8 mouse cellular contexts compared by ENCODE assay signal in the genomic region with DNA sequence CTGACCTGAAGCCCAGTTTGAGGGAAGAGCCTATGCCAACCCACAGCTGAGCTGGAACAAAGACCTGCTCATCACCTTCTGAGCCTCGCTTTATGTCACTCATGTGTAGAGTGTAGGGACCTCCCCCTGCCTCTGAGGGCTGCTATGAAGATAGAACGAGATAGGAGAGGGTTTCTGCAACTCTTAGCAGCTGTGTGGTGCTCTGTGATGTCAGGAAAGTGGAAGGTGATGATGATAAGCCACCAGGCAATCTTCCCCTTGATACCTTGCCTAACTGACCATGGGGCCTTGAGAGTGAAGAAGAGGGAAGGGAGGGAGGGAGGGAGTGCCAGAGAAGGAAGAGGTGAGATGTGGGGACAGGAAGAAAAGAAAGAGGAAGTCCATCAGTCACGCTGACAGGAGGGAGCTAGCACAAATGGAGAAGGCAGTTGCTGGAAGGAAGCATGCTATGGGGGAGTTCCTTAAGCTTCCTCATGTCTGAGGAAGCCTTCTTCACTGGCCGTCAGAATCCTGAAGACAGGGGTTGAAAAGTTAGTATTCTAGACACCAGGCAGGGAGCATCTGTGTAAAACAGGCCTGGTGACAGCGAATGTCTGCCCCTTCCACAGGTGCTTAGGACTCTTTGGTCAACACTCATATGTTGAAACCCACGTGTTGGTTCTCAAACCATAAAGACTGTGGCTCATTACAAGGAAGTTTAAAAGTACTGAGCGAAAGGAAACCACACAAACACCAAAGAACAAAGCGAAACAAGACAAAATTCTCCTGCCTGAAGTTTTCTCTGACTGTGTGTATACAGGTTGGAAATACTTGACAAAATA. TPM values are rescaled to one million over a fixed set of nuclear protein-coding genes. Genes with fewer than 3 reads are reported as not detected.
DNase-seq lines count a peak whose midpoint lies in the region; ATAC-seq and TF ChIP-seq lines count a peak whose summit lies in the region.

Nav2 (plus strand) TSS at position 196 of the 821 bp plus-strand sequence.

- no peak for DNase-seq in kidney, adult 2 months
- DNase-seq in kidney, adult 18-20 months = no peak
- peak; percentile 86 for DNase-seq in MEL-GATA-1-ER (ENCODE audit: extremely low read depth, low read depth)
- DNase-seq in heart, adult 18-20 months = peak in 1 of 2 experiments; percentile 26
- no peak for DNase-seq in layer of hippocampus, postnatal 10 days (ENCODE audit: low spot score in 2 of 2)
- no peak for DNase-seq in cerebellum, adult 9-10 months
- DNase-seq in cerebellum, postnatal 25 days = no peak

- TF ChIP-seq POLR2A in kidney, adult 2 months (IDR thresholded peaks at IDR 0.05; ENCODE audit: low read depth, low read length) = no peak

- no peak for ATAC-seq in midbrain, embryonic 13.5 days

- no peaks in the 10 kb centered on the region for H3K27me3 ChIP-seq in kidney, adult 2 months (replicated peaks; ENCODE audit: control insufficient read depth, insufficient read depth, low read length)
- no peaks in the 10 kb centered on the region for H3K27me3 ChIP-seq in midbrain, embryonic 13.5 days

- WGBS in kidney, adult 2 months = 67% methylated on average over 8 of the region's 8 CpGs
- WGBS in midbrain, embryonic 13.5 days = 77% methylated on average over 8 of the region's 8 CpGs

- TF ChIP-seq CTCF in kidney, adult 2 months (conservative IDR thresholded peaks at IDR 0.05; ENCODE audit: insufficient read depth, insufficient read length, low read depth, low read length) = no peak

- no peak within 1 kb of the TSS for H3K4me2 ChIP-seq in midbrain, embryonic 13.5 days (replicated peaks)

- no peaks in the 10 kb centered on the region for H3K9me3 ChIP-seq in midbrain, embryonic 13.5 days

- no peaks in the 10 kb centered on the region for H3K4me1 ChIP-seq in kidney, adult 2 months (ENCODE audit: control insufficient read depth, insufficient read depth, low read length)
- peaks cover 7% of the 10 kb centered on the region; the same call in 1 of the 2 replicates for H3K4me1 ChIP-seq in midbrain, embryonic 13.5 days (replicated peaks)

- H3K9ac ChIP-seq in midbrain, embryonic 13.5 days (replicated peaks) = no peak within 1 kb of the TSS

- no peak within 1 kb of the TSS for H3K4me3 ChIP-seq in kidney, adult 2 months (ENCODE audit: insufficient read depth, low read depth, low read length)
- no peak within 1 kb of the TSS for H3K4me3 ChIP-seq in midbrain, embryonic 13.5 days (replicated peaks)

- no peak within 1 kb of the TSS for H3K27ac ChIP-seq in kidney, adult 2 months (ENCODE audit: insufficient read depth, low read depth, low read length)
- H3K27ac ChIP-seq in midbrain, embryonic 13.5 days = no peak within 1 kb of the TSS

- no peaks in the 10 kb centered on the region for H3K36me3 ChIP-seq in kidney, adult 2 months (ENCODE audit: control insufficient read depth, insufficient read depth, low read length)
- H3K36me3 ChIP-seq in midbrain, embryonic 13.5 days = no peaks in the 10 kb centered on the region

RNA-seq across cellular contexts. Expression of gene Nav2, which starts in this region (rescaled TPM):
- 18.3 and 18.4 TPM in 2 replicates for polyA plus RNA-seq in kidney, adult 2 months (2012; rRNA removed)
- total RNA-seq in heart, adult 18-20 months (2021) = 10 to 100 TPM; 35.5 to 45.2 TPM
- 100 to 1,000 TPM; 103 to 126 TPM for total RNA-seq in layer of hippocampus, postnatal 10 days (2021)
- 22.2 and 23.2 TPM in 2 replicates for polyA plus RNA-seq in midbrain, embryonic 13.5 days (2015; fragmentation: Nextera tagmentation; extraction: Ambion mirVana)
